Mouse (Mus musculus): ENCODE results near the gene Slc25a45. TPM values are rescaled to one million over a fixed set of nuclear protein-coding genes. Genes with fewer than 3 reads are reported as not detected.

Gene Slc25a45
- polyA plus RNA-seq, 1 experiment from 2014 or later = 4.0 TPM

DNA sequence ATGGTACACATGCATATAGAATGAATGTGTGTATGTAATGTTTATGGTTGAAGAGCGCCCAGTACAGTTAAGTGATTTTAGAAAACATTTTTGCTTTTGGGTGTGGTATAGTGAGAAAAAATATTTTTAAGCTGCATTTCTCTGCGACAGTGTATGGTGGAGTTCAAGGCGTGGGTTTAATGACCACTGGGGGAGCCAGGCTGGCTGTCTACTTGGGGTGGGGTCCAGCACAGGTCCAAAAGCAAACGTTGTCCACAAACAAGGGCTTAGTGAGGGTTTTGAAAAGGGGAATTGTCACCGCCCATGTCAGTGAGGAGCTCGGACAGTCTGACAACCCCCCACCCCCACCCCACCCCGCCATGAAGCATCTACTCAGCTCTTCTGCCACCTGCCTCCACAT lies 31.5 kb upstream of the Slc25a45 start:
- WGBS = 1% methylated on average over 7 of the region's 7 CpGs
- Histone ChIP-seq H3K27me3 (replicated peaks; ENCODE audit: control insufficient read depth, insufficient read depth, low read length) (no peaks in the 10 kb centered on the region), H3K27ac (ENCODE audit: low read depth, low read length) (peak overlapping the region; percentile 99), H3K9me3 (ENCODE audit: control insufficient read depth) (no peaks in the 10 kb centered on the region), H3K9ac (ENCODE audit: low read depth, low read length) (peak overlapping the region; percentile 59), H3K4me2 (replicated peaks; ENCODE audit: low read depth) (peak overlapping the region; percentile 68), H3K36me3 (ENCODE audit: control insufficient read depth, insufficient read depth) (no peaks in the 10 kb centered on the region), H3K4me3 (ENCODE audit: low read depth, low read length) (peak overlapping the region; percentile 33), H3K4me1 (replicated peaks; ENCODE audit: control insufficient read depth, insufficient read depth, low read length) (peaks cover 30% of the 10 kb centered on the region)
- ATAC-seq = no peak
- TF ChIP-seq CTCF (IDR thresholded peaks at IDR 0.05; ENCODE audit: low read depth) = peak; percentile 28; the same call in 1 of the 2 replicates

DNA sequence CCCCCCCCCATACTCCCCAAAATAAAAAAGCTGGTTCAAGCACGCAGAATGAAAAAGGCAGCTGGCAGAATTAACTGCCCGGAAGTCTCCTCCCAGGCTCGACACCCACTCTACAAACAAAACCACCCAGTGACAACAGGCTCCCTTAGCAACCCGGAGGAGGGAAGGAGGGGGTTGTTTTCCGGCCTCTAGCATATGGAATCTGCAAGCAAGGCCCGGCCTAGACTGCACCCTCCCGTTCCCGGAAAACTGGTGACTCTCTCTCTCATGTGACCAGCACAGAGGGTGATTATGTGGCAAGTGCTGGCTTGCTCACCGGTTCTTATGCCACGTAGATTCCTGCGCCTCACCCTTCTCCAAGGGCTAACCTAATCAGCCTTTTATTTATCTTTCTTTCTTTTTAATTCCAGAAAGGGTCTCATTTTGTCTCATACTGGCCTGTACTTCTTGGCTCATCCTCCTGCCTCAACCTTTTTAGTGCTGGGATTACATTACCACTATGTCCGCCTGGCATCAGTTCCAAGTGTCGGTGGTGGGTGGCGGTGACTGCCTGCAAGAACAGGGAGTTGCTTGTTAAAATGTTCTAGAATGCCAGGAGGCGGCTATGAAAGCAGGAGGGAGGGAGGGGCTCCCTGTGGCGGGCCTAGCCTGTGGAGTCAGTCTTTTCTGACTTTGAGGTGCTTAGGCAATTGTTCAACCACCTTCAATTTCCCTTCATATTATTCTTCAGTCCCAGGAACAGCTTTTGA lies 30.9 kb upstream of the Slc25a45 start:
- peak overlapping the region; percentile 59 for H3K9ac ChIP-seq (ENCODE audit: low read depth, low read length)
- WGBS = 3% methylated on average over 16 of the region's 16 CpGs
- H3K36me3 ChIP-seq (ENCODE audit: control insufficient read depth, insufficient read depth) = no peaks in the 10 kb centered on the region
- peak overlapping the region; percentile 68 for H3K4me2 ChIP-seq (replicated peaks; ENCODE audit: low read depth)
- H3K27ac ChIP-seq (ENCODE audit: low read depth, low read length) = peak overlapping the region; percentile 99
- no peak for TF ChIP-seq CTCF (IDR thresholded peaks at IDR 0.05; ENCODE audit: low read depth)
- no peaks in the 10 kb centered on the region for H3K9me3 ChIP-seq (ENCODE audit: control insufficient read depth)
- peak; percentile 70 for ATAC-seq
- H3K4me1 ChIP-seq (replicated peaks; ENCODE audit: control insufficient read depth, insufficient read depth, low read length) = peaks cover 34% of the 10 kb centered on the region
- H3K27me3 ChIP-seq (replicated peaks; ENCODE audit: control insufficient read depth, insufficient read depth, low read length) = no peaks in the 10 kb centered on the region
- H3K4me3 ChIP-seq (ENCODE audit: low read depth, low read length) = peak overlapping the region; percentile 33

DNA sequence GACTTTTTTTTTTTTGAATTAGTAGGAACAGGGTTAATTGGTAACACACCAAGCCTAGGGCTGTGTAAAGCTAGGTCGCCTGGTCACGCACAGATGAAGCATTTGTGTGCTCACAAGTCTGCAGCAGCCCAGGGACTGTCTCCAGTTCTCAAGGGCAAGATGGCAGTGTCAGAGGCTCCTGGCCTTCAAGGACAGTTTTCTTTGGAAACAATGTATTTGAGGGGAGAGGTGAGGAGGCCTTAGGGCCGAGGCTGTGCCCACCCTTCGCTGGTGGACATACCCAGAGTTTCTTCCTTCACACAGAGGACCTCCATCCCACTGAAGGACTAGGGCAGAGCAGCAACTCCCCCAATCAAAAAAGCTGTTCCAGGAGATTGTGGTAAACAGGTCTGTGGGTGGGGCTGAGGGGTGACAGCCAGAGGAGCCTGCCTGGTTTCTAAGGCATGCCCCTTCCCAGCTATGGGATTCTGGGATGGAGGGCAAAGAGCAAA lies 30.3 kb upstream of the Slc25a45 start:
- peaks cover 4% of the 10 kb centered on the region; the same call in 1 of the 2 replicates for H3K36me3 ChIP-seq (ENCODE audit: control insufficient read depth, insufficient read depth)
- 56% methylated on average over 4 of the region's 4 CpGs for WGBS
- H3K9me3 ChIP-seq (ENCODE audit: control insufficient read depth) = no peaks in the 10 kb centered on the region
- H3K4me3 ChIP-seq (ENCODE audit: low read depth, low read length) = no peak overlapping the region
- no peaks in the 10 kb centered on the region for H3K27me3 ChIP-seq (replicated peaks; ENCODE audit: control insufficient read depth, insufficient read depth, low read length)
- ATAC-seq = no peak
- H3K4me2 ChIP-seq (replicated peaks; ENCODE audit: low read depth) = peak overlapping the region; percentile 68
- peak overlapping the region; percentile 59 for H3K9ac ChIP-seq (ENCODE audit: low read depth, low read length)
- peak overlapping the region; percentile 99 for H3K27ac ChIP-seq (ENCODE audit: low read depth, low read length)
- TF ChIP-seq CTCF (IDR thresholded peaks at IDR 0.05; ENCODE audit: low read depth) = no peak
- H3K4me1 ChIP-seq (replicated peaks; ENCODE audit: control insufficient read depth, insufficient read depth, low read length) = peaks cover 34% of the 10 kb centered on the region

DNA sequence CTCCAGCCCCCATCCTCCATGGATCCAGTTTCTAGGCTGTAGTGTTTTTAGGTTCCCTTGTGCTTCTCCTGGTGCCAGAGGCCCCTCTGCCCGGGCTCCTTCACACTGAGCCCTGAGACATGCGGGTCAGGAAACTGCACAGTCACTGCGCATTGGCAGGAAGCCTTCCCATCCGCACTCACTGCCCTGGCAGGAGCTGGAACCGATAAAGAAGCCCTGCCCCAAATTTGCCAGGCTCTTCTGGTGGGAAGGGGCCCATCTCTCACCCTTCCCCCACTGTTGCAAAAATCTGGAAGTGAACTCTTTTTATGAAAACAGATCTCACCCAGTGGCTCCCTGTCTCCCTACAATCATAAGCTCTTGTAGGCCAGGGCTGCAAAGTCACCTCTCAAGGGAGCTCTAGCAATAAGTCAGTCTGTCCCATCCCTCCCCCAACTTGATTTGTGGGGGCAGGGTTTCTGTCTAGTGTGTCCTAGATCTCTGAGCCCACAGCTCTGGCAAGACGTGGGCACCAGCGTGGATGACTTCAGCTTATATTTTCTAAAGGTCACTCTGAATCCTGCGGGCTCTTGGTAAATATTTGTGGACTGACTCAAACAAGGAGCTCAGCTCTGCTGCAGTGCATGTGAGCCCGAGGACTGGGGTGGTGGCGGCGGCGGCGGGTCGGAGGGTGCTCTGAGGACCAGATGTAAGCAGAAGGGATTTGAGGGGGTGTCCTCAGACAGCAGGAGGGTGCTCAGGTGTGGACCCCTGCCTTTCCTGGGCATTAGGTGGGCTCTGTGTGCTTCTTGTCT lies 29.4 kb upstream of the Slc25a45 start:
- Histone ChIP-seq H3K4me3 (ENCODE audit: low read depth, low read length) (peak overlapping the region; percentile 11; the same call in 1 of the 2 replicates), H3K27me3 (replicated peaks; ENCODE audit: control insufficient read depth, insufficient read depth, low read length) (no peaks in the 10 kb centered on the region), H3K9me3 (ENCODE audit: control insufficient read depth) (no peaks in the 10 kb centered on the region), H3K27ac (ENCODE audit: low read depth, low read length) (peak overlapping the region; percentile 99), H3K4me1 (replicated peaks; ENCODE audit: control insufficient read depth, insufficient read depth, low read length) (peaks cover 34% of the 10 kb centered on the region), H3K4me2 (replicated peaks; ENCODE audit: low read depth) (peak overlapping the region; percentile 68), H3K9ac (ENCODE audit: low read depth, low read length) (peak overlapping the region; percentile 59), H3K36me3 (ENCODE audit: control insufficient read depth, insufficient read depth) (peaks cover 13% of the 10 kb centered on the region; the same call in 1 of the 2 replicates)
- no peak for ATAC-seq
- TF ChIP-seq CTCF (IDR thresholded peaks at IDR 0.05; ENCODE audit: low read depth) = no peak
- WGBS = 37% methylated on average over 14 of the region's 14 CpGs

DNA sequence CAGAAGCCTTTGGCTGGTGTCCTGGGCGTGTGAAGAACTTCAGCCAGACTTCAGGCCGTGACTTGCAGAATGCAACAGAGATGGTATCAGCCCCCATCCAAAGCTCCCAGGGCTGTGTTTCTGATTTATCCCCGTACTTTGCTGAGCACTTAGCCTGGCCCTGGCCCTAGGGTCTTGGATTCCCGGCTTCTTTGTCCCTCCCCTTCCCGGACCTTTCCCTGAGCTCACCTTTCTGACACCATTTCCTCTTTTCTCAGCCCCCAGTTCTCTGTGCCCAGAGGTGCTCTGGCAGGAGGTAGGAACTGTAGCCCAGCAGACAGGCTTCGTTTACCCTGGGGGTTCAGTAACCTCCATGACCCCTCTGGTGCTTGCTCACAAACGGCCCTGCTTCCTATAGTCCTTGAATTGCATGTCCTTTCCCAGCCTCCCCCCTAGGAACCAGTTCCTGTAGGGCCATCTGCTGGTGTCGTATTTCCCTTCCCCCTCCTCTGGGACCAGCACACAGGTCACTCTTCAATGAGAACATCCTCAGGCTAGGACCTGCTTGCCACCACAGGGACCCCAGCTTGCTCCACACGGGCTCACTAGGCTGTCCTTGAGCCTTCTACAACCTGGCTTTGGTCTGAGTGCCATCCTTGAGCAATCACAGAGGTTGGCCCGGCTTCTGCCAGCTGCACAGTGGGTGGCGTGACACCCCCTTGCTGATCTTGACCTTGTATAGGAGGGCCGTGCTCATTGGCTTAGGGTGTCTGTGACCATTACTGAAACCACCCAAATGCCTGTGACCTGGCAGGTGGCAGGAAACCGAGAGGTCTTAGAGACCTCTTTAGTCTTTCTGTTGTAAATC lies 28.6 kb upstream of the Slc25a45 start:
- Histone ChIP-seq H3K4me3 (ENCODE audit: low read depth, low read length) (0 out of 2 replicates have a peak overlapping the region, but pooled peaks have one; percentile 11), H3K4me2 (replicated peaks; ENCODE audit: low read depth) (peak overlapping the region; percentile 68), H3K27ac (ENCODE audit: low read depth, low read length) (peak overlapping the region; percentile 99), H3K4me1 (replicated peaks; ENCODE audit: control insufficient read depth, insufficient read depth, low read length) (peaks cover 34% of the 10 kb centered on the region), H3K27me3 (replicated peaks; ENCODE audit: control insufficient read depth, insufficient read depth, low read length) (no peaks in the 10 kb centered on the region), H3K9ac (ENCODE audit: low read depth, low read length) (peak overlapping the region; percentile 59), H3K9me3 (ENCODE audit: control insufficient read depth) (no peaks in the 10 kb centered on the region), H3K36me3 (ENCODE audit: control insufficient read depth, insufficient read depth) (peaks cover 13% of the 10 kb centered on the region; the same call in 1 of the 2 replicates)
- WGBS = 35% methylated on average over 13 of the region's 13 CpGs
- peak; percentile 17 for TF ChIP-seq CTCF (IDR thresholded peaks at IDR 0.05; ENCODE audit: low read depth)
- no peak for ATAC-seq
